Mouse (Mus musculus) G1E (cell line): ENCODE measurements around the gene Tmem108. TPM values are rescaled to one million over a fixed set of nuclear protein-coding genes. Genes with fewer than 3 reads are reported as not detected.

Experiments
- ATAC-seq: 2 replicates; pipeline ENCODE4 v1.8.0; 2016; ENCODE audit warnings: mild to moderate bottlenecking; ENCODE audit not compliant: insufficient number of reproducible peaks, poor library complexity, low FRiP score, severe bottlenecking; ENCODE audit errors: extremely low read depth
- DNase-seq: peaks from one replicate; pipeline ENCODE4 v3.0.0; 2012; ENCODE audit warnings: low spot score
- H3K27me3 ChIP-seq: 2 replicates; pipeline ENCODE4 v1.6.1; 2012; ENCODE audit warnings: mild to moderate bottlenecking, low read length, inconsistent platforms; ENCODE audit not compliant: insufficient read depth
- H3K36me3 ChIP-seq: replicated peaks from 2 replicates; pipeline ENCODE3; 2012; ENCODE audit warnings: mild to moderate bottlenecking, inconsistent platforms
- H3K4me1 ChIP-seq: 2 replicates; pipeline ENCODE4 v1.6.1; 2012; ENCODE audit warnings: low read depth, low read length, inconsistent platforms, mixed read lengths; ENCODE audit not compliant: insufficient read depth
- H3K4me3 ChIP-seq: 2 replicates; pipeline ENCODE4 v1.5.1; 2012; ENCODE audit warnings: low read depth, mild to moderate bottlenecking, inconsistent platforms, low read length, moderate library complexity, mixed read lengths
- H3K9me3 ChIP-seq: replicated peaks from 2 replicates; pipeline ENCODE4 v1.6.1; 2012; ENCODE audit warnings: inconsistent platforms
- CTCF ChIP-seq: IDR thresholded peaks from 2 replicates; pipeline ENCODE4 v1.5.1; 2012; ENCODE audit warnings: low read depth, low read length, inconsistent platforms, mixed read lengths
- GATA1 ChIP-seq: IDR thresholded peaks from 2 replicates; pipeline ENCODE4 v1.6.1; 2012; ENCODE audit warnings: borderline replicate concordance, low read length, inconsistent platforms, mixed read lengths
- GATA2 ChIP-seq: IDR thresholded peaks from 2 replicates; pipeline ENCODE4 v1.6.1; 2012; ENCODE audit warnings: low read depth, low read length, inconsistent platforms, borderline replicate concordance
- POLR2AphosphoS5 ChIP-seq: IDR thresholded peaks from 2 replicates; pipeline ENCODE4 v1.6.1; 2012; ENCODE audit warnings: low read depth, low read length, inconsistent platforms; ENCODE audit not compliant: insufficient replicate concordance
- TAL1 ChIP-seq: conservative IDR thresholded peaks from 2 replicates; pipeline ENCODE4 v1.6.1; 2012; ENCODE audit warnings: low read depth, low read length, inconsistent platforms, mixed read lengths
- polyA plus RNA-seq: library from polyadenylated mRNA; stranded (reverse); fragments of >175 nt; gene quantifications from 2 replicates; pipeline ENCODE4 v1.2.3, GENCODE M21; 2012
- total RNA-seq, 2 experiments: library from RNA; stranded (forward) in 1 of 2; stranded (reverse) in 1 of 2; fragments of 200-1000 nt in 1 of 2; fragments of >200 nt in 1 of 2; fragmentation: Nextera tagmentation in 1 of 2; gene quantifications; 2 replicates each; pipeline ENCODE4 v1.2.3; 2014 to 2017

The Tmem108 gene
- total and polyA plus RNA-seq, 3 experiments, result 0.27 TPM; not detected in 2

DNA sequence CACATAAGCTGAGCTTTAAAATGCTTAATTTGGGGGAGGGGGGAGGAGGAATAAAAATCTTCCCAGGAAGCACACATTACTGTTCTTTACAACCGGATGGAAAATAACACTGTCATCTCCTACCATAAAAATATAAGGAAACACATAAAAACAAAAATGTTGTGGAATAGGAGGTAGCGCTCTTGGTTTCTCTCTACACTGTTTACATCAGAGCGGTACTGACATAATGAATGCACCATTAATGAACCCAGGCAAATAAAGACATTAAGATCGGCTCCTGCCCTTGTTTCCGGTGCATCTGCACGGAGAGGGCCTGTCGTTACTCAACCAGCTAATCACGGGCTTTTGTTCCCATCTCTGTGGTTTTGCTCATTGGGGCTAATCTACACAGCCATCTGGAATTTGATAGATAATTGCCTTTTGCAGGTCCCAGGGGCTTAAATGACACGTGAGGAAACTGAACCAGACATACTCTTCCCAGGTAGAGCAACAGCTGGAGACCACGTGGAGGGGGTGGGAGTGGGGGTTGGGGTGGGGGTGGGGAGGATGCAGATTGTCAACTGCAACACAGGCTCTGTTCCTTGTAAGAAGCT, 107.5 kb downstream of the Tmem108 start:
- Histone ChIP-seq H3K27me3 (no peaks in the 10 kb centered on the region), H3K4me3 (no peak overlapping the region), H3K4me1 (no peaks in the 10 kb centered on the region), H3K9me3 (peaks cover 45% of the 10 kb centered on the region), H3K36me3 (no peaks in the 10 kb centered on the region)
- TF ChIP-seq TAL1 (no peak), POLR2AphosphoS5 (no peak), GATA1 (no peak), CTCF (no peak), GATA2 (no peak)
- no peak for ATAC-seq
- DNase-seq, result no peak

GRCm38 (mm10) chr9:103652127-103652882, 109.3 kb downstream of the Tmem108 start:
- TF ChIP-seq GATA2, result no peak
- no peak for TF ChIP-seq TAL1
- no peak for TF ChIP-seq CTCF
- TF ChIP-seq GATA1, result no peak
- no peak for TF ChIP-seq POLR2AphosphoS5
- no peak for ATAC-seq
- no peak overlapping the region for H3K4me3 ChIP-seq

DNA sequence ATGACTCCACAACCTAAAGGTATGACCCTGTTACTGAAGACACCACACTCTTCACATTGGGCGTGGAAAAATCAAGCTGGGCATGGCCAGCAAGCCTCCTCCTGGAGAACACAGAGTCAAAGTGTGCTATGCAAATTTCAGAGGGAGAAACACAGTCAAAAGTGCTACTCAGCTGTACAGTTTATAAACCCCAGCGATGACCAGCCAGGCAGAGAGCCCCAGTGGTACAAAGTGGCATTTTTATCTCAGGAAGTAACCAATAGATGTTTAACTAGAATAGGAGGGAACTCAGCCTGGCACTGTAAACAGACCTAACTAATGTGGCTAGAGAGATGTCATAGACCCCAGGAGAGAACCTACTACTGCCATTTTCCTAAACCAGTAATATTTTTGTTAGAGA, 115.0 kb downstream of the Tmem108 start:
- Histone ChIP-seq H3K9me3 (peaks cover 34% of the 10 kb centered on the region), H3K4me3 (no peak overlapping the region), H3K27me3 (no peaks in the 10 kb centered on the region), H3K36me3 (no peaks in the 10 kb centered on the region), H3K4me1 (no peaks in the 10 kb centered on the region)
- TF ChIP-seq TAL1 (no peak), GATA1 (no peak), POLR2AphosphoS5 (no peak), CTCF (no peak), GATA2 (no peak)
- no peak for DNase-seq
- ATAC-seq, result no peak

More at GRCm38 (mm10) chr9:103652127-103652882, 109.3 kb downstream of the Tmem108 start:
- Histone ChIP-seq H3K27me3 (no peaks in the 10 kb centered on the region), H3K36me3 (no peaks in the 10 kb centered on the region), H3K4me1 (no peaks in the 10 kb centered on the region), H3K9me3 (peaks cover 43% of the 10 kb centered on the region)
- DNase-seq, result no peak

GRCm38 (mm10) chr9:103645724-103646123, 115.9 kb downstream of the Tmem108 start:
- DNase-seq (no peak), ATAC-seq (no peak)
- no peaks in the 10 kb centered on the region for H3K4me1 ChIP-seq
- H3K4me3 ChIP-seq, result no peak overlapping the region
- H3K27me3 ChIP-seq, result no peaks in the 10 kb centered on the region
- TF ChIP-seq GATA1 (no peak), POLR2AphosphoS5 (no peak), GATA2 (no peak), CTCF (no peak), TAL1 (no peak)
- no peaks in the 10 kb centered on the region for H3K36me3 ChIP-seq
- H3K9me3 ChIP-seq, result peaks cover 36% of the 10 kb centered on the region

GRCm38 (mm10) chr9:103642300-103642699, 119.3 kb downstream of the Tmem108 start:
- Histone ChIP-seq H3K4me1 (no peaks in the 10 kb centered on the region), H3K9me3 (peaks cover 36% of the 10 kb centered on the region), H3K27me3 (no peaks in the 10 kb centered on the region), H3K4me3 (no peak overlapping the region), H3K36me3 (no peaks in the 10 kb centered on the region)
- DNase-seq (no peak), ATAC-seq (no peak)
- TF ChIP-seq GATA1 (no peak), POLR2AphosphoS5 (no peak), TAL1 (no peak), CTCF (no peak), GATA2 (no peak)

DNA sequence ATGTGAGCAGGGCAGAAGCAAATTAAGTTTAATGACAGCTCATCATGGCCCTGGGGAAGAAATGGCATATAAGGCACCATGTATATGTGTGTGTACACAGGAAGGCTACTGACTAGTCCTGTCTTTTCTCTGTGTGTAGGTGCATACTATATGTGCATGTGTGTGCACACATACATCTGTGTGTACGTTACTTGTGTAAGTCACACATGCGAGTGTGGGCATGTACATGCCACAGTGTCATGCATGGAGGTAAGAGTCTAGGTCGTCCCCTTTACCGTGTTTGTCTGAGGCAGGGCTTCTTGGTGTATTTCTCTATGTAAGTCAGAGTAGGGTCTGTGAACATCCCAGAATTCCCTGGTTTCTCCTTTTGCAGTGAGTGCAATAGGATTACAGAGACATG, 120.3 kb downstream of the Tmem108 start:
- H3K9me3 ChIP-seq, result peaks cover 37% of the 10 kb centered on the region
- DNase-seq (no peak), ATAC-seq (no peak)
- H3K4me1 ChIP-seq, result no peaks in the 10 kb centered on the region
- no peaks in the 10 kb centered on the region for H3K27me3 ChIP-seq
- H3K4me3 ChIP-seq, result no peak overlapping the region
- TF ChIP-seq TAL1, result no peak
- TF ChIP-seq GATA2, result no peak
- no peak for TF ChIP-seq POLR2AphosphoS5
- TF ChIP-seq CTCF, result no peak
- no peak for TF ChIP-seq GATA1
- no peaks in the 10 kb centered on the region for H3K36me3 ChIP-seq

DNA sequence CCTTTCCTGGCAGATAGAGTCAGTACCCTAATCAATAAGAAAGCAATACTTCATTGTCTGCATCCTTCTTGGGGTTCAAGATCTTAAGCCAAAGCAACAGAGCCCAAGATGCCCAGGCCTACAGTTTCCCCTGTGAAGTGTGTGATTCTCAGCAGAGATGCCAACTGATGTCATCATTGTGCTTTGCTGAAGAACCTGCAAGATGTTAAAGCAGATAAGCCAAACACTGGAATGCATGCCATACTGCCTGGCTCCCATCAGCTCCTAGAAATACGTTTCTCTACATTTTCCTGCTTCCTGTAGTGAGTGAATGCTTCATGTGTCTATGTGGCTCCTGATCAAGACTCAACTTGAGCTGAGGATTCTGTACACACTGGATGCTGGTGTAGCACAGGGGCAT, 122.2 kb downstream of the Tmem108 start:
- Histone ChIP-seq H3K27me3 (no peaks in the 10 kb centered on the region), H3K36me3 (no peaks in the 10 kb centered on the region), H3K9me3 (peaks cover 38% of the 10 kb centered on the region), H3K4me3 (no peak overlapping the region), H3K4me1 (no peaks in the 10 kb centered on the region)
- no peak for DNase-seq
- TF ChIP-seq GATA2, result no peak
- ATAC-seq, result no peak
